Mouse (Mus musculus): Measurements from ENCODE around the gene Cops9. TPM values are rescaled to one million over a fixed set of nuclear protein-coding genes. Genes with fewer than 3 reads are reported as not detected.
A peak's percentile ranks its signal among the peaks of the same experiment; 100 is the strongest.

Gene Cops9
- total and polyA plus RNA-seq, 3 experiments, result 168 to 209 (median 185) TPM

DNA sequence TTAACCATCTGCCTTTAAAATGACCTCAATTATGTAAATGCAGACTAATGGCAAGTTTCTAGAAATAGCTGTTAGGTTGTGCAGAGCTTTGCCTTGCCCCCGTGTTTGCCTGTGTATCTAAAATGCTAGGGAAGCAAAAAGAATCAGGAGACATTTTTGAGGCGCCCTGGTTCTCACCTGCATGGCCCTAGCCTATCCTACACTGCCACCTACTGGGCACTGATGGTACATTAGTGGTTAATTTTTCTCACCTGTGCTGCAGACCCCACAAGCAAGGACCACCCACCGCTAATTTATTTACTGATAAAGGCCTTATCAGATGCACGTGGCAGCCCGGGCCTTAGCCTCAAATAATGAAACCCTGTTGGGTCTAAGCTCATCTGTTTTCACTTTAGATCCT is 30.8 kb downstream of the Cops9 start (continued):
- no peak for TF ChIP-seq KAT2A (IDR thresholded peaks at IDR 0.05; ENCODE audit: insufficient replicate concordance, low read length)
- TF ChIP-seq ZKSCAN1 (IDR thresholded peaks at IDR 0.05; ENCODE audit: borderline replicate concordance, low read depth, low read length), result no peak
- no peak for TF ChIP-seq MAX (IDR thresholded peaks at IDR 0.05; ENCODE audit: low read length)
- TF ChIP-seq ZC3H11A (IDR thresholded peaks at IDR 0.05; ENCODE audit: low read depth, low read length), result peak; percentile 46; the same call in 1 of the 2 replicates

DNA sequence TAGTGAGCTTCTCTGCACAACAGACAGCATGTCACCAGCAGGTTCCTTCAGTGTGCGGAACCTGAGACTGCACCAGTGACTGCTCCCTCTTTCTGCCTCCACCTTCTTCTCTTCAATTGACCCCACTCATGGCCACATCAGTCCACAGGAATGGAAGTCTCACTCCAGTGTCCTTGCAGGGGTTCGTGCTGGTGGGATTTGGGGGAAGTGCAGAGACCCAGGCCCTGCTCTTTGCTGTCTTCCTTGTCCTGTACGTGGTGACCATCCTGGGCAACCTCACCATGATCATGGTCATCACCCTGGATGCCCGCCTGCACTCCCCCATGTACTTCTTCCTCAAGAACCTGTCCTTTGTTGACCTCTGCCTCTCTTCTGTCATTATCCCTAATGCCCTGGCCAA is 34.1 kb downstream of the Cops9 start:
- Histone ChIP-seq H3K79me2 (replicated peaks; ENCODE audit: control insufficient read depth, extremely low read depth, insufficient read depth, poor library complexity, severe bottlenecking) (no peaks in the 10 kb centered on the region), H3K4me2 (ENCODE audit: insufficient read depth, low read depth, poor library complexity, severe bottlenecking) (no peak overlapping the region), H3K36me3 (replicated peaks in 1 of 2; ENCODE audit: control insufficient read depth in 1 of 2, insufficient read depth in 1 of 2, low read length in 1 of 2) (no peaks in the 10 kb centered on the region), H3K4me1 (ENCODE audit: control insufficient read depth in 1 of 2, insufficient read depth in 2 of 2) (peaks cover 0 to 2% of the 10 kb centered on the region in 2 experiments; a peak in 1 of 4 replicates), H3K9ac (ENCODE audit: insufficient read depth, low read depth) (no peak overlapping the region), H3K27ac (ENCODE audit: insufficient read depth, low read depth) (no peak overlapping the region), H3K9me3 (replicated peaks; ENCODE audit: low read length) (peaks cover 6% of the 10 kb centered on the region), H3K27me3 (replicated peaks) (peaks cover 90% of the 10 kb centered on the region), H3K4me3 (replicated peaks in 1 of 3; ENCODE audit: low read depth in 2 of 3, low read length in 2 of 3, poor library complexity in 1 of 3) (no peak overlapping the region)
- TF ChIP-seq NELFE (IDR thresholded peaks at IDR 0.05; ENCODE audit: low read depth, low read length) (no peak), ZNF384 (IDR thresholded peaks at IDR 0.05; ENCODE audit: low read depth, low read length) (no peak), POLR2AphosphoS2 (IDR thresholded peaks at IDR 0.05; ENCODE audit: low read depth, low read length) (no peak), UBTF (IDR thresholded peaks at IDR 0.05; ENCODE audit: low read depth, low read length) (no peak), RAD21 (IDR thresholded peaks at IDR 0.05; ENCODE audit: low read depth, low read length) (no peak), USF1 (IDR thresholded peaks at IDR 0.05; ENCODE audit: low read depth, low read length) (no peak), MAFK (IDR thresholded peaks at IDR 0.05; ENCODE audit: insufficient replicate concordance, low read length) (no peak), PAX5 (IDR thresholded peaks at IDR 0.05; ENCODE audit: low read length) (no peak), MAZ (IDR thresholded peaks at IDR 0.05; ENCODE audit: low read depth, low read length) (no peak), KAT2A (IDR thresholded peaks at IDR 0.05; ENCODE audit: insufficient replicate concordance, low read length) (no peak), ZMIZ1 (IDR thresholded peaks at IDR 0.05; ENCODE audit: low read depth, low read length) (no peak)
- dilution Hi-C loops (cut with MboI; ENCODE audit: extremely low pct_ligation_motif_present, extremely low pct_unique_long_range_greater_than_20kb, low sequenced_read_pairs), result no loop called here
- DNase-seq (ENCODE audit: extremely low read depth), result no peak
- in situ Hi-C loops (cut with MboI; ENCODE audit: low pct_ligation_motif_present, low pct_unique_long_range_greater_than_20kb, low sequenced_read_pairs), result loop anchor here (10.0 kb wide), 1 partner anchor 693 kb away; no protein-coding TSS in a partner anchor

DNA sequence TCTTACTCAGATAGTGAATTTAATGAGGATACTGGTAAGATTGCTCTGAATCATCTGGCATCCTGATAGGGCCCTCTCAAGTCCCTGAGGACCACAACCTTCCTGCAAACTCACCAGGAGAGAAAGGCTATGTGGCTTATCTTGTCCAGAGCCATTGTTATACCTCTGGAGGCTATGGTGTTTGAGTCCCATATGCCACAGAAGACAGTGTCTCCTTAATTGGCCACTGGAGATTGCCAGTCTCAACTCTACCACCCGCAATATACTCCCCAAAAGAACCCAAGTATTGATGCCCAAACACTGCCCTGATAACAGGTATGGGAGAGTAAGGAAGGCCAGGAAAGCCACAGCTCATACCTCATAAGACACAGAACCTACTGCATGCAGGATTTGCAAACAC is 36.3 kb downstream of the Cops9 start, which contains the start of gene Olfr1410:
Olfr1410 (plus strand) TSS at position 301 of the 400 bp plus-strand sequence.
- Histone ChIP-seq H3K9ac (ENCODE audit: insufficient read depth, low read depth) (no peak within 1 kb of the TSS), H3K4me2 (ENCODE audit: insufficient read depth, low read depth, poor library complexity, severe bottlenecking) (no peak within 1 kb of the TSS), H3K36me3 (replicated peaks in 1 of 2; ENCODE audit: control insufficient read depth in 1 of 2, insufficient read depth in 1 of 2, low read length in 1 of 2) (no peaks in the 10 kb centered on the region), H3K9me3 (replicated peaks; ENCODE audit: low read length) (peaks cover 5% of the 10 kb centered on the region), H3K27me3 (replicated peaks) (peaks cover 94% of the 10 kb centered on the region), H3K27ac (ENCODE audit: insufficient read depth, low read depth) (no peak within 1 kb of the TSS), H3K4me1 (ENCODE audit: control insufficient read depth in 1 of 2, insufficient read depth in 2 of 2) (peaks cover 0 to 2% of the 10 kb centered on the region in 2 experiments; a peak in 1 of 4 replicates), H3K4me3 (replicated peaks in 1 of 3; ENCODE audit: low read depth in 2 of 3, low read length in 2 of 3, poor library complexity in 1 of 3) (no peak within 1 kb of the TSS), H3K79me2 (replicated peaks; ENCODE audit: control insufficient read depth, extremely low read depth, insufficient read depth, poor library complexity, severe bottlenecking) (no peaks in the 10 kb centered on the region)
- DNase-seq (ENCODE audit: extremely low read depth), result no peak
- dilution Hi-C loops (cut with MboI; ENCODE audit: extremely low pct_ligation_motif_present, extremely low pct_unique_long_range_greater_than_20kb, low sequenced_read_pairs) (no loop called here), in situ Hi-C loops (cut with MboI; ENCODE audit: low pct_ligation_motif_present, low pct_unique_long_range_greater_than_20kb, low sequenced_read_pairs) (loop anchor here (10.0 kb wide), 1 partner anchor 691 kb away; no protein-coding TSS in a partner anchor)
- TF ChIP-seq NELFE (IDR thresholded peaks at IDR 0.05; ENCODE audit: low read depth, low read length), result no peak
- no peak for TF ChIP-seq TCF12 (IDR thresholded peaks at IDR 0.05; ENCODE audit: low read depth, low read length)
- TF ChIP-seq MAX (IDR thresholded peaks at IDR 0.05; ENCODE audit: low read length), result no peak
- no peak for TF ChIP-seq SMC3 (IDR thresholded peaks at IDR 0.05; ENCODE audit: low read depth, low read length)
- TF ChIP-seq GABPA (IDR thresholded peaks at IDR 0.05; ENCODE audit: insufficient replicate concordance, low read depth, low read length), result no peak
- no peak for TF ChIP-seq JUND (conservative IDR thresholded peaks at IDR 0.05; ENCODE audit: low read depth, low read length)

All from CH12.LX (cell line).